Mouse (Mus musculus) heart, adult 10 weeks (tissue): Measurements from ENCODE around the gene Fscn3. TPM values are rescaled to one million over a fixed set of nuclear protein-coding genes. Genes with fewer than 3 reads are reported as not detected.

Experiments
- polyA plus RNA-seq: library from polyadenylated mRNA; stranded (reverse); fragments of 350-450 nt; fragmentation: Illumina TruSeq; extraction: RNeasy Lipid Tissue Mini Kit (QIAGEN cat#74804); gene quantifications from one replicate; pipeline ENCODE4 v1.2.3, GENCODE M21; 2014; ENCODE audit warnings: low read depth, low replicate concordance

Gene Fscn3
- not detected for polyA plus RNA-seq

GRCm38 (mm10) chr6:28427096-28427839 is at the start of gene Fscn3:
Gene Fscn3, plus strand, starts transcription at chr6:28427789.

GRCm38 (mm10) chr6:28397681-28398203 is 29.8 kb upstream of the Fscn3 start, which contains the start of gene Zfp800:
Gene Zfp800, minus strand, starts transcription at chr6:28398005.

GRCm38 (mm10) chr6:28423313-28423712 is 4.3 kb upstream of the Fscn3 start, which contains the start of gene Arf5:
Gene Arf5, plus strand, starts transcription at chr6:28423560.

GRCm38 (mm10) chr6:28428290-28428689 is 701 bp downstream of the Fscn3 start, which contains the start of gene Gcc1:
Gene Gcc1, minus strand, starts transcription at chr6:28428390.

GRCm38 (mm10) chr6:28449253-28449652 is 21.7 kb downstream of the Fscn3 start, which contains the start of gene Pax4:
Gene Pax4, minus strand, starts transcription at chr6:28449353.

GRCm38 (mm10) chr6:28474839-28475238 is 47.2 kb downstream of the Fscn3 start, which contains the start of gene Snd1:
Gene Snd1, plus strand, starts transcription at chr6:28475139.

Other genes starting within 250 kb of the Fscn3 start
- 8.5 TPM for gene Zfp800, start 29.8 kb upstream of the Fscn3 start, polyA plus RNA-seq
- 95.5 TPM for gene Arf5, start 4.2 kb upstream of the Fscn3 start, polyA plus RNA-seq
- 11.0 TPM for gene Gcc1, start 601 bp downstream of the Fscn3 start, polyA plus RNA-seq
- not detected for gene Pax4, start 21.6 kb downstream of the Fscn3 start, polyA plus RNA-seq
- gene Snd1, start 47.4 kb downstream of the Fscn3 start, polyA plus RNA-seq = 40.2 TPM